Mouse (Mus musculus): ENCODE results near the gene Irak1. TPM values are rescaled to one million over a fixed set of nuclear protein-coding genes. Genes with fewer than 3 reads are reported as not detected.
A peak's percentile ranks its signal among the peaks of the same experiment; 100 is the strongest.

Gene Irak1
- polyA plus RNA-seq (2015; fragmentation: Nextera tagmentation; extraction: Ambion mirVana): 63.9 and 73.2 TPM in 2 replicates

GRCm38 (mm10) chrX:74023188-74024049, at the start of gene Irak1:
Gene Irak1, minus strand, starts transcription at chrX:74023918.
- peak within 1 kb of the TSS; percentile 61 for H3K4me3 ChIP-seq (replicated peaks)

GRCm38 (mm10) chrX:74070794-74071193, 47.1 kb upstream of the Irak1 start:
- no peaks in the 10 kb centered on the region for H3K9me3 ChIP-seq (replicated peaks)
- no peak overlapping the region for H3K4me2 ChIP-seq (replicated peaks)
- H3K27me3 ChIP-seq: no peaks in the 10 kb centered on the region
- no peak overlapping the region for H3K9ac ChIP-seq
- ATAC-seq (ENCODE audit: insufficient number of reproducible peaks, low FRiP score, low TSS enrichment, low read depth): no peak
- H3K27ac ChIP-seq (replicated peaks): no peak overlapping the region
- H3K4me3 ChIP-seq (replicated peaks): no peak overlapping the region
- H3K4me1 ChIP-seq: no peaks in the 10 kb centered on the region
- H3K36me3 ChIP-seq: no peaks in the 10 kb centered on the region

More at GRCm38 (mm10) chrX:74023188-74024049, at the start of gene Irak1:
- Histone ChIP-seq H3K4me1 (peaks cover 12% of the 10 kb centered on the region; the same call in 1 of the 2 replicates), H3K9ac (peak within 1 kb of the TSS; percentile 68), H3K4me2 (replicated peaks) (peak within 1 kb of the TSS; percentile 53), H3K27ac (replicated peaks) (peak within 1 kb of the TSS; percentile 74), H3K27me3 (peaks cover 3% of the 10 kb centered on the region; the same call in 1 of the 2 replicates), H3K36me3 (peaks cover 12% of the 10 kb centered on the region), H3K9me3 (replicated peaks) (no peaks in the 10 kb centered on the region)
- WGBS: 15% methylated on average over 69 of the region's 72 CpGs
- ATAC-seq (ENCODE audit: insufficient number of reproducible peaks, low FRiP score, low TSS enrichment, low read depth): peak; percentile 88

GRCm38 (mm10) chrX:74067891-74068290, 44.2 kb upstream of the Irak1 start:
- no peak overlapping the region for H3K9ac ChIP-seq
- H3K36me3 ChIP-seq: no peaks in the 10 kb centered on the region
- 81% methylated on average over 9 of the region's 9 CpGs for WGBS
- H3K9me3 ChIP-seq (replicated peaks): no peaks in the 10 kb centered on the region
- H3K27me3 ChIP-seq: no peaks in the 10 kb centered on the region
- no peak overlapping the region for H3K4me2 ChIP-seq (replicated peaks)
- H3K4me3 ChIP-seq (replicated peaks): no peak overlapping the region
- H3K27ac ChIP-seq (replicated peaks): no peak overlapping the region
- H3K4me1 ChIP-seq: no peaks in the 10 kb centered on the region
- ATAC-seq (ENCODE audit: insufficient number of reproducible peaks, low FRiP score, low TSS enrichment, low read depth): no peak

GRCm38 (mm10) chrX:74045107-74045506, 21.4 kb upstream of the Irak1 start:
- Histone ChIP-seq H3K36me3 (no peaks in the 10 kb centered on the region), H3K4me1 (no peaks in the 10 kb centered on the region), H3K4me3 (replicated peaks) (no peak overlapping the region), H3K9me3 (replicated peaks) (no peaks in the 10 kb centered on the region), H3K27ac (replicated peaks) (no peak overlapping the region), H3K4me2 (replicated peaks) (no peak overlapping the region), H3K9ac (no peak overlapping the region), H3K27me3 (no peaks in the 10 kb centered on the region)
- 72% methylated on average over 1 of the region's 1 CpGs for WGBS
- ATAC-seq (ENCODE audit: insufficient number of reproducible peaks, low FRiP score, low TSS enrichment, low read depth): no peak

- Histone ChIP-seq H3K9ac (no peak overlapping the region), H3K4me1 (no peaks in the 10 kb centered on the region), H3K4me3 (replicated peaks) (no peak overlapping the region), H3K4me2 (replicated peaks) (no peak overlapping the region), H3K9me3 (replicated peaks) (no peaks in the 10 kb centered on the region), H3K27me3 (no peaks in the 10 kb centered on the region), H3K27ac (replicated peaks) (no peak overlapping the region), H3K36me3 (peaks cover 4% of the 10 kb centered on the region; the same call in 1 of the 2 replicates)
- ATAC-seq (ENCODE audit: insufficient number of reproducible peaks, low FRiP score, low TSS enrichment, low read depth): no peak
- WGBS: 75% methylated on average over 5 of the region's 5 CpGs
Observed at GRCm38 (mm10) chrX:74037702-74038375, 14.1 kb upstream of the Irak1 start.

- H3K27ac ChIP-seq (replicated peaks): no peak overlapping the region
- H3K9ac ChIP-seq: no peak overlapping the region
- H3K36me3 ChIP-seq: no peaks in the 10 kb centered on the region
- no peaks in the 10 kb centered on the region for H3K4me1 ChIP-seq
- WGBS: 69% methylated on average over 1 of the region's 1 CpGs
- no peak overlapping the region for H3K4me3 ChIP-seq (replicated peaks)
- peaks cover 3% of the 10 kb centered on the region; the same call in 1 of the 2 replicates for H3K27me3 ChIP-seq
- no peak overlapping the region for H3K4me2 ChIP-seq (replicated peaks)
- H3K9me3 ChIP-seq (replicated peaks): no peaks in the 10 kb centered on the region
- ATAC-seq (ENCODE audit: insufficient number of reproducible peaks, low FRiP score, low TSS enrichment, low read depth): no peak
Observed at GRCm38 (mm10) chrX:74030000-74030399, 6.3 kb upstream of the Irak1 start.

GRCm38 (mm10) chrX:74022795-74023187, 927 bp downstream of the Irak1 start:
- Histone ChIP-seq H3K4me2 (replicated peaks) (peak overlapping the region; percentile 53), H3K4me3 (replicated peaks) (peak overlapping the region; percentile 61), H3K27ac (replicated peaks) (no peak overlapping the region), H3K9ac (peak overlapping the region; percentile 68; the same call in 1 of the 2 replicates), H3K36me3 (peaks cover 17% of the 10 kb centered on the region), H3K9me3 (replicated peaks) (no peaks in the 10 kb centered on the region), H3K27me3 (peaks cover 3% of the 10 kb centered on the region; the same call in 1 of the 2 replicates), H3K4me1 (peaks cover 12% of the 10 kb centered on the region; the same call in 1 of the 2 replicates)
- ATAC-seq (ENCODE audit: insufficient number of reproducible peaks, low FRiP score, low TSS enrichment, low read depth): no peak
- WGBS: 24% methylated on average over 6 of the region's 6 CpGs

- WGBS: 100% methylated on average over 1 of the region's 1 CpGs
- no peak for ATAC-seq (ENCODE audit: insufficient number of reproducible peaks, low FRiP score, low TSS enrichment, low read depth)
- H3K36me3 ChIP-seq: peaks cover 13% of the 10 kb centered on the region; the same call in 1 of the 2 replicates
- no peak overlapping the region for H3K4me2 ChIP-seq (replicated peaks)
- no peak overlapping the region for H3K9ac ChIP-seq
- no peaks in the 10 kb centered on the region for H3K27me3 ChIP-seq
- H3K4me1 ChIP-seq: no peaks in the 10 kb centered on the region
- no peak overlapping the region for H3K27ac ChIP-seq (replicated peaks)
- no peaks in the 10 kb centered on the region for H3K9me3 ChIP-seq (replicated peaks)
- H3K4me3 ChIP-seq (replicated peaks): no peak overlapping the region
Observed at GRCm38 (mm10) chrX:74014597-74014996, 9.1 kb downstream of the Irak1 start.

- no peak for ATAC-seq (ENCODE audit: insufficient number of reproducible peaks, low FRiP score, low TSS enrichment, low read depth)
- H3K4me2 ChIP-seq (replicated peaks): no peak overlapping the region
- 29% methylated on average over 8 of the region's 8 CpGs for WGBS
- H3K27ac ChIP-seq (replicated peaks): no peak overlapping the region
- no peaks in the 10 kb centered on the region for H3K4me1 ChIP-seq
- no peaks in the 10 kb centered on the region for H3K9me3 ChIP-seq (replicated peaks)
- no peaks in the 10 kb centered on the region for H3K27me3 ChIP-seq
- no peak overlapping the region for H3K9ac ChIP-seq
- no peak overlapping the region for H3K4me3 ChIP-seq (replicated peaks)
- no peaks in the 10 kb centered on the region for H3K36me3 ChIP-seq
Observed at GRCm38 (mm10) chrX:74008063-74008462, 15.7 kb downstream of the Irak1 start.

GRCm38 (mm10) chrX:74006401-74006800, 17.3 kb downstream of the Irak1 start:
- 82% methylated on average over 21 of the region's 21 CpGs for WGBS
- no peaks in the 10 kb centered on the region for H3K27me3 ChIP-seq
- no peaks in the 10 kb centered on the region for H3K9me3 ChIP-seq (replicated peaks)
- no peak overlapping the region for H3K27ac ChIP-seq (replicated peaks)
- no peak overlapping the region for H3K4me2 ChIP-seq (replicated peaks)
- H3K4me1 ChIP-seq: no peaks in the 10 kb centered on the region
- no peak overlapping the region for H3K4me3 ChIP-seq (replicated peaks)
- no peak for ATAC-seq (ENCODE audit: insufficient number of reproducible peaks, low FRiP score, low TSS enrichment, low read depth)
- H3K36me3 ChIP-seq: no peaks in the 10 kb centered on the region
- H3K9ac ChIP-seq: no peak overlapping the region

- Histone ChIP-seq H3K4me1 (0 out of 2 replicates have a peak, but pooled peaks cover 3% of the 10 kb centered on the region), H3K4me2 (replicated peaks) (no peak overlapping the region), H3K4me3 (replicated peaks) (no peak overlapping the region), H3K27ac (replicated peaks) (no peak overlapping the region), H3K9me3 (replicated peaks) (no peaks in the 10 kb centered on the region), H3K36me3 (no peaks in the 10 kb centered on the region), H3K27me3 (no peaks in the 10 kb centered on the region), H3K9ac (no peak overlapping the region)
- no peak for ATAC-seq (ENCODE audit: insufficient number of reproducible peaks, low FRiP score, low TSS enrichment, low read depth)
- 62% methylated on average over 2 of the region's 2 CpGs for WGBS
Observed at GRCm38 (mm10) chrX:74003644-74004043, 20.1 kb downstream of the Irak1 start.
